Comparison of ENCODE assay signal across 8 mouse cellular contexts in genomic region chr17:35701203-35701977, GRCm38 (mm10). TPM values are rescaled to one million over a fixed set of nuclear protein-coding genes. Genes with fewer than 3 reads are reported as not detected.
DNase-seq lines count a peak whose midpoint lies in the region; ATAC-seq lines count a peak whose summit lies in the region.

No protein-coding gene starts in this region.

- H3K9me3 ChIP-seq in kidney, embryonic 14.5 days (ENCODE audit: control insufficient read depth, low read length), result no peaks in the 10 kb centered on the region
- H3K9me3 ChIP-seq in heart, embryonic 15.5 days (replicated peaks), result no peaks in the 10 kb centered on the region
- H3K9me3 ChIP-seq in limb, embryonic 13.5 days, result no peaks in the 10 kb centered on the region

- ATAC-seq in kidney, embryonic 14.5 days (ENCODE audit: low FRiP score, low TSS enrichment), result no peak
- ATAC-seq in heart, embryonic 15.5 days (replicated peaks; ENCODE audit: insufficient number of reproducible peaks, insufficient read depth, low FRiP score, low read depth), result no peak
- ATAC-seq in limb, embryonic 13.5 days (ENCODE audit: low FRiP score, low read depth), result no peak

- DNase-seq in kidney, adult 11 months, result no peak
- DNase-seq in cerebellum, adult 9-10 months, result peak; percentile 74
- peak; percentile 37 for DNase-seq in retina, embryonic 14.5 days (ENCODE audit: low spot score)
- DNase-seq in urinary bladder, adult 2 months (ENCODE audit: low spot score), result no peak
- DNase-seq in layer of hippocampus, postnatal 14 days (ENCODE audit: low spot score in 2 of 2), result no peak

- WGBS in kidney, embryonic 14.5 days, result under 1% methylated on average over 15 of the region's 16 CpGs
- 2% methylated on average over 16 of the region's 16 CpGs for WGBS in heart, embryonic 15.5 days
- WGBS in limb, embryonic 13.5 days, result 2% methylated on average over 16 of the region's 16 CpGs

- H3K4me3 ChIP-seq in kidney, embryonic 14.5 days (ENCODE audit: low read length), result peak overlapping the region; percentile 66
- H3K4me3 ChIP-seq in heart, embryonic 15.5 days, result peak overlapping the region; percentile 66
- peak overlapping the region; percentile 68 for H3K4me3 ChIP-seq in limb, embryonic 13.5 days

- H3K36me3 ChIP-seq in kidney, embryonic 14.5 days (ENCODE audit: control insufficient read depth, insufficient read depth, low read length), result no peaks in the 10 kb centered on the region
- H3K36me3 ChIP-seq in heart, embryonic 15.5 days, result no peaks in the 10 kb centered on the region
- H3K36me3 ChIP-seq in limb, embryonic 13.5 days, result no peaks in the 10 kb centered on the region

- H3K27ac ChIP-seq in kidney, embryonic 14.5 days (ENCODE audit: low read depth, low read length), result peak overlapping the region; percentile 93
- H3K27ac ChIP-seq in heart, embryonic 15.5 days, result peak overlapping the region; percentile 96
- peak overlapping the region; percentile 91 for H3K27ac ChIP-seq in limb, embryonic 13.5 days

- H3K4me1 ChIP-seq in kidney, embryonic 14.5 days (ENCODE audit: control insufficient read depth, insufficient read depth, low read length), result peaks cover 45% of the 10 kb centered on the region
- peaks cover 74% of the 10 kb centered on the region for H3K4me1 ChIP-seq in heart, embryonic 15.5 days (replicated peaks)
- H3K4me1 ChIP-seq in limb, embryonic 13.5 days, result peaks cover 77% of the 10 kb centered on the region

- peak overlapping the region; percentile 65 for H3K9ac ChIP-seq in kidney, embryonic 14.5 days (ENCODE audit: low read depth, low read length)
- H3K9ac ChIP-seq in heart, embryonic 15.5 days, result peak overlapping the region; percentile 76
- H3K9ac ChIP-seq in limb, embryonic 13.5 days, result peak overlapping the region; percentile 82

- H3K27me3 ChIP-seq in kidney, embryonic 14.5 days (ENCODE audit: control insufficient read depth, insufficient read depth, low read length), result no peaks in the 10 kb centered on the region
- no peaks in the 10 kb centered on the region for H3K27me3 ChIP-seq in heart, embryonic 15.5 days
- H3K27me3 ChIP-seq in limb, embryonic 13.5 days, result peaks cover 11% of the 10 kb centered on the region

- peak overlapping the region; percentile 48 for H3K4me2 ChIP-seq in kidney, embryonic 14.5 days (replicated peaks; ENCODE audit: low read depth, low read length)
- peak overlapping the region; percentile 76 for H3K4me2 ChIP-seq in heart, embryonic 15.5 days
- peak overlapping the region; percentile 83 for H3K4me2 ChIP-seq in limb, embryonic 13.5 days (replicated peaks)

RNA-seq across cellular contexts. Expression of gene Ddr1, which starts 3.0 kb away (rescaled TPM):
- 34.6 and 52.0 TPM in 2 replicates for polyA plus RNA-seq in kidney, embryonic 14.5 days (2014; fragmentation: Nextera tagmentation; extraction: Ambion mirVana)
- polyA plus RNA-seq in heart, embryonic 15.5 days (2015; fragmentation: Nextera tagmentation; extraction: Ambion mirVana), result 109 and 125 TPM in 2 replicates
- polyA plus RNA-seq in limb, embryonic 13.5 days (2015; fragmentation: Nextera tagmentation; extraction: Ambion mirVana), result 47.1 and 57.9 TPM in 2 replicates
- 20.2 and 28.6 TPM in 2 replicates for polyA plus RNA-seq in urinary bladder, adult 2 months (2012; rRNA removed)
- 10 to 100 TPM; 73.6 to 81.0 TPM for total RNA-seq in layer of hippocampus, postnatal 14 days (2021)

RNA-seq across cellular contexts. Expression of gene Gtf2h4, which starts 27.9 kb away (rescaled TPM):
- polyA plus RNA-seq in kidney, embryonic 14.5 days (2014; fragmentation: Nextera tagmentation; extraction: Ambion mirVana), result 50.7 and 56.7 TPM in 2 replicates
- 21.3 and 28.7 TPM in 2 replicates for polyA plus RNA-seq in heart, embryonic 15.5 days (2015; fragmentation: Nextera tagmentation; extraction: Ambion mirVana)
- polyA plus RNA-seq in limb, embryonic 13.5 days (2015; fragmentation: Nextera tagmentation; extraction: Ambion mirVana), result 45.3 and 48.0 TPM in 2 replicates
- polyA plus RNA-seq in urinary bladder, adult 2 months (2012; rRNA removed), result 19.8 and 22.4 TPM in 2 replicates
- total RNA-seq in layer of hippocampus, postnatal 14 days (2021), result 10 to 100 TPM; 23.9 to 25.8 TPM

RNA-seq across cellular contexts. Expression of gene Vars2, which starts 34.0 kb away (rescaled TPM):
- 9.5 and 16.8 TPM in 2 replicates for polyA plus RNA-seq in kidney, embryonic 14.5 days (2014; fragmentation: Nextera tagmentation; extraction: Ambion mirVana)
- polyA plus RNA-seq in heart, embryonic 15.5 days (2015; fragmentation: Nextera tagmentation; extraction: Ambion mirVana), result 11.1 and 16.2 TPM in 2 replicates
- polyA plus RNA-seq in limb, embryonic 13.5 days (2015; fragmentation: Nextera tagmentation; extraction: Ambion mirVana), result 17.8 and 21.0 TPM in 2 replicates
- polyA plus RNA-seq in urinary bladder, adult 2 months (2012; rRNA removed), result 21.3 and 21.8 TPM in 2 replicates
- total RNA-seq in layer of hippocampus, postnatal 14 days (2021), result 10 to 100 TPM; 34.3 to 34.8 TPM

RNA-seq across cellular contexts. Expression of gene Mucl3, which starts 57.9 kb away (rescaled TPM):
- polyA plus RNA-seq in kidney, embryonic 14.5 days (2014; fragmentation: Nextera tagmentation; extraction: Ambion mirVana), result 0.15 and 0.24 TPM in 2 replicates
- polyA plus RNA-seq in heart, embryonic 15.5 days (2015; fragmentation: Nextera tagmentation; extraction: Ambion mirVana), result 0.22 and 0.23 TPM in 2 replicates
- polyA plus RNA-seq in limb, embryonic 13.5 days (2015; fragmentation: Nextera tagmentation; extraction: Ambion mirVana), result 0.11 and 0.24 TPM in 2 replicates
- polyA plus RNA-seq in urinary bladder, adult 2 months (2012; rRNA removed), result 0.04 and 0.07 TPM in 2 replicates
- total RNA-seq in layer of hippocampus, postnatal 14 days (2021), result not detected

Comparison
In these comparisons a context has a peak if more than half of its experiments do, and no peak if none do; other contexts are left out.
1. DNase-seq: peak in cerebellum, adult 9-10 months (single experiment) and retina, embryonic 14.5 days (single experiment); none in kidney, adult 11 months (single experiment), urinary bladder, adult 2 months (single experiment) and layer of hippocampus, postnatal 14 days (0 of 2).
2. Peak in every context shown above with its lines, with median percentiles within 50 percentile points of each other: H3K27ac ChIP-seq, H3K4me2 ChIP-seq, H3K4me3 ChIP-seq and H3K9ac ChIP-seq.